Mouse (Mus musculus): ENCODE measurements around the gene Nell2. TPM values are rescaled to one million over a fixed set of nuclear protein-coding genes. Genes with fewer than 3 reads are reported as not detected.
"Not testable (repeated sequence)": the region's sequence is repeated elsewhere in the genome, so short reads cannot be mapped to it uniquely, and the experiment has no call there.

The Nell2 gene
- not detected for polyA plus RNA-seq (2017; shearing (Covaris generic))

DNA sequence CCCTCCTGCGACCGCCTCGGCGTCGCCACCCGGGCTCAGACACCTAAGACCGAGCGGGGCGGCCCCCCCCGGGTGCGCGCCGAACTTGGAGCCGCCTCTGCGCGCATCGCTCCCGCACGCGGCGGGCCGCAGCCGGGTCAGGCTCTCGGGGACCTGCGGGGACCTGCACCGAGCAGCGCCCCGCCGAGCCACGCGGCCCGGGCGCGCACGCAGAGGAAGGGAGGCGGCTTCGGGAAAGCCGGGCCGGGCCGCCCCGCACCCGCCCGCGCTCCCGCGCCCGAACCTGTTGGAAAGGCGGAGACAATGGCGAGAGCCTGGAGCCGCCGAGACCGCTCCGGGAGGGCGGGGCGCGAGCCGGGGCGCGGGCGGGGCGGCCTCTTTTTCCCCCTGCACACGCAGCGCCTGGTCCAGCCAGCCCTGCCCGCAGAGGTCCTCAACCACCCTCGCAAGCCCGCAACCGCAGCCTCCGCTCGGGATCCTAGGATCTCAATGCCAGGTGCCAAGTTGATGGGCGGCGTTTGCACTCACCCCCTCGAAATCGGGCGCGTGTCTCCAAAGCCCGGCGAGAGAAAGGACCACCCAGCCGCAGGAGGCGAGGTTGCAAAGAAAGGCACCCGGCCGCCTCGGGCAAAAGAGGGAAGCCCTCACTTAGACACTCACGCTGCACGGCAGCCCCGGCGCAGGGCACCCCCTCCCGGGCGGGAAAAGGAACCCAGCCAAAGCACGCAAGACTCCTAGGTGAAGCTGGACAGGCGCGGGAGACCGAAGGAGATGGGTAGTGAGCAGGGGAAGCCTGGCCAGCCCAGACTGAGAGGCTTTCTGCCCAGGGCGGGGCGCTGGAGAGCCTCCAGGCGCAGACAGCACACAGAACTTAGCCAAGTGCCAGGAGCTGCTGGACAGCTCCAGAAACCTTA, at the start of gene Nell2:
Gene Nell2, minus strand, starts transcription at position 612 of the 914 bp plus-strand sequence.
- no peak for ATAC-seq

DNA sequence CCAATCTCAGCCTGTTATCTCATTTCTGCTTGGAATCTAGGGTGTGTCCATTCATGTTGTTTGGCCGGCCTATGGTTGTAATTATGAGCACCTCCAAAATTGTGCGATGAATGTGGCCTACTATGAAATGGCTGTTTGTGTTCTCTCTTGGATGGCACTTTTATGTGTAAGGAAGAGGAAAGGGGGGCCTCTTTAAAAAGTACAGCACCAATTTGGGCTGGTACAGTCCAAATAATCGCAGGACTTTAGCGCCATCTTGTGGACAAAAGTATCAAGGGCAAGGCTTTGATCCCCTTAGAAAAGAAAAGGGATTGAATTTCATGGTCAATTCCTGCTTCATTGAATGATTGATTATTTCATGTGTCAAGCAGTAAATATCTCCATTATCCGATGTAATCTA, 46.3 kb upstream of the Nell2 start:
- ATAC-seq, result no peak

DNA sequence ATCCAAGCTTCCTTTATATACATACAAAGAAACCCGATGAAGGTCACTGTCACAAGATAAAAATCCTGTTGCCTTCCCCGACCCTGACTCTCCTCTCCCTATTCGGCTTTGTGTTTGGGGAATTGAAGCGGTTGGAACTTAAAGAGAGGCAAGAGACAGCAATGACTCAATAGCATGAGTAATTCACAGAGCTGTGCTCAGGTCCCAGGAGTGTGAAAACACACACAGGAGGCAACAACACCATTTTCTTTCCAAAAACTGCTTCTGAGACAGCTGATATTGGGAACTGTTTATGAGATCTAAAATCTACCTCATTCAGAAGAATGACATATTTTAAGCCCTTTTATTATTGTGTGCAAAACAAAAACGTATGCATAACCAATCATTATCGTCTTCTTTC, 41.2 kb upstream of the Nell2 start:
- no peak for ATAC-seq

DNA sequence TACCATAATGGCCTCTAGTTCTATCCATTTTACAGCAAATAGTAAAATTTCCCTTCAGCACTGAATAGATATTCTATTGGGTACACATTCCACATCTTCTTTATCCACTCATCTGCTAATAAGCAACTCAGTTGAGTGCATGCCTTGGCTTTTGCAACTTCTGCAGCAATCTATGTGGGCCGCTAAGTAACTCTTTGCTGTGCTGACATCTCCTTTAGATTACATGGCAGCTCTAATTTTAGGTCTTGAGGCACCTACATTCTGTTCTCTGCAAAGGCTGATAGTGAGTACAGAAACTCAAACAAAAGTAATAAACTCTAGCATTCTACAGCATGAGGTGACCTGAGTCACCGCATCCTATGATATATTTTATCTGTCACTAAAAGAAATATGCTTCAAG, 36.8 kb upstream of the Nell2 start:
- no peak for ATAC-seq

DNA sequence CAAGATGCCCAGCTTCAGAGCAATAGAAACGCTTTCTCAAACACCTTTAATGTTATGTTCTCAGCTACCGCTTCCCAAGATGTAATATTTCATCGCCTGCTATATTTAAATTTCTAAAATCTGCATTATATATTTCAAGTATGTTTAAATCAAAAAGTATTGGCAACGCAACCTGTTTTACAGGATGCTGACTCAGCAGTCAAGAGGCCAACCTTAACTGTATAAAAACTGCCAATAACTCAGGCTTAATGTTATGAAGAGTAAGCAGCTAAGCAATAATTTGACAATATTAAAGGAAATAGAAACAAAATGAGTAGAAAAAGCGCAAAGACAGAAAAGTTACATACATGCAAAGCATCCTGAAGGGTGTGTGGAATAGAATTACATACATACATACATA, 32.9 kb upstream of the Nell2 start:
- no peak for ATAC-seq

DNA sequence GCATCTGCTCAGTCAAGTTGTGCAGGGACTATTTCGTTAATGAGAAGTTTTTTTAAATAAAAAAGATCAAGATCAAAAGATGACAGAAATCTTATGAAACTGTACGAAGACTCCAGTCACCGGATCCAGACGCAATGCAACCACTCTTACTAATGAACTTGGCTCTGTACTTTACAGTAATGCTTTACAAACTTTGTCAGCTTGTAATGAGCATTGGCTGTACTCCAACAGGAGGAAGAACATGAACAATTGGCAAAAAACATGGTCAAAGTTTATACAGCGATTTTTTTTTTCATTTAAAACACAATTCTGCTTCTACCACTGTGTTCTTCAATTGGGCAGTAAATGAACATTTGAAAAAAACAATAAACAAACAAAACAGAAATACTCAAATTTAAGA, 21.7 kb upstream of the Nell2 start:
- ATAC-seq, result no peak

DNA sequence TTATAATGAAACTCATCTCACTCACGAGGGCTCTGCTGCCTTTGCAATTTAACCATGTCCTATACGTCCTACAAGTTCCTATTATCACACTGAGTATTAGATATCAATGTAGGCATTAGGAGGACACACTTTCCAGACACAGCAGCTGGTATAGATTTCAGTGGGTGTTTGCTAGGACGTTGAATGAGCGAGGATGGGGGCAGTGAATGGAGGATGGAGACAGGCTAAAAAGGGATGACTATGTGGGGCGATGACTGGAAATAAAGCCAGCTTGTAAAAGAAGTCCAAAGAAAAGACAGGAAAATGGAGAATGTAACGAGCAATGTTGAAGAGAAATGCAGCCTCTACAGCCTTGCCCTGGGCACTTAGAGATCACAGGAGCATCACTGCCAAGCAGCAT, 14.3 kb upstream of the Nell2 start:
- ATAC-seq, result no peak

DNA sequence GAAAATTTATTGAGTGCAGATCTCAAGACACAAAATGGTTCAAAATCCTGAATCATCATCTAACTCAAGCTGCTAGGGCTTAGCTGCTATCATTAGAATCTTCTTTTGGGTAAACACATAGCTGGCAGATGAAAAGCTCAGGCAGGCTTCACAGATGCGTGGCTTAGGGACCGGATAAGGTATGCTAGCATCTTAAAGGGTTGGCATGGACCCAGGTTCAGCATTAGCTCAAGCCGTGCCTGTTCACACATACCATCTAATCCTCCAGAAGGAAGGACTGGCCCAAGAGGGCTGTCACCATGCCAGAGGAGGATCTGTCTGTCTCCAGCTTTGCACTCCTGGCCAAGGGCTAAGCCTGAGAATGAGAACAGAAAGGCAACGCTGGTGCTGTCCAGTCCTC, 8.4 kb upstream of the Nell2 start:
- ATAC-seq, result no peak

DNA sequence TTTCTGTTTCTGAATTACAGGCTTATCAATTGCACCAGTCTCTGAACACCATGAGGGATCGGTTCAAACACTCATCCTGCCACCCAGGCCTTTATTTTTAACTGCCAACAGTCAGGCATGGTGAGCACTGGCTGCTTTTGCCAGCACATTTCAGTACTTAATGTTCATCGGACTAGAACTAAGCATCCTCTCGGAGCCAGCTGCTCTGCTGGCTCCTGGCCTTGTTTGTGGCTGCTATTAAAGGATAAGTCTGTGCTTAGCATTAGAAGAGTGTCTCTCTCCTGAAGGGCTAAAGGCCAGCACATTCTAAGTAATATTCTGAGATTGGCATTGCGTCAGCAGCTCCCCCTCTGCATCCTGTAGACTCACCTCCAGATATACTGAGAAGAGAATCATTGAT, 7.9 kb upstream of the Nell2 start:
- no peak for ATAC-seq

DNA sequence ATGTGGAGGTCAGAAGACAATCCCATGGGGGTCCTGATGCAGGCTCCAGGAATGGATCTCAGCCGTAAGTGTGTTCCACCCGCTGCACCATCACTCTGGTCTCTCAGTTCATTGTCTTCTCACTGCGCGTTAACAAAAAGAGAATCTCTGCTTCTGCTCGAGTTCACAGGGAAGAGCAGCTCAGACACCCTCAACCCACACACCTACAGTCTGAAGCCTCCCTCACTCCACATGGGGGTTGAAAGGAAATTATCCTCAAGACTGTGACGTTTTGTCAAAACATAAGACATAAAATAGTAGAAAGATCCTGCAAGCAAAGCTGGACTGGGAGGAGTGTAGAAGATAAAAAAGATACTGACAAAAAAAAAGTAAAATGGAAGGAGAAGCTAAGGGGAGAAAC, 6.3 kb upstream of the Nell2 start:
- ATAC-seq, result no peak

DNA sequence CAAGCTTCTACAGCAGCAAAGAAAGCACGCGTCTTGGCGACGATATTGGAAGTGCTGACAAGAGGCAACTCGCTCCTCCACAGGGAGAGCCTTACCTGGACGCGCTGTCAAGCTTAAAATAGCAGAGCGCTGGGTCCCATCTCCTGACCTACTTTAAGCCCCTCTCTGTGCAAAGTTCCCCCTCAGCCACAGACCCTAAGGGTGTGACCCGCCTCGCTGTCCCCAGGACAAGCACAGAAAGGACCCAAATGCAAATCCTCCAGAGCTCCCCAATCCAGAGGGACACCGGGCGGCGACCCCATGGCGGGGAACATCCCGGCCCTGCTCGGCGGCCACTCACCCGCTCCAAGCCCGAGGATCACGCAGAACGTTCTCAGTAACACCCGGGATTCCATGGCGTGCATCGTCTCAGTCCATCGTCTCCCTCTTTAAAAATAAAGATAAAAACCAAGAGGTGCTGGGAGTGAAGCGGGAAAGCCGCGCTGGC, 855 bp downstream of the Nell2 start:
- ATAC-seq, result no peak

DNA sequence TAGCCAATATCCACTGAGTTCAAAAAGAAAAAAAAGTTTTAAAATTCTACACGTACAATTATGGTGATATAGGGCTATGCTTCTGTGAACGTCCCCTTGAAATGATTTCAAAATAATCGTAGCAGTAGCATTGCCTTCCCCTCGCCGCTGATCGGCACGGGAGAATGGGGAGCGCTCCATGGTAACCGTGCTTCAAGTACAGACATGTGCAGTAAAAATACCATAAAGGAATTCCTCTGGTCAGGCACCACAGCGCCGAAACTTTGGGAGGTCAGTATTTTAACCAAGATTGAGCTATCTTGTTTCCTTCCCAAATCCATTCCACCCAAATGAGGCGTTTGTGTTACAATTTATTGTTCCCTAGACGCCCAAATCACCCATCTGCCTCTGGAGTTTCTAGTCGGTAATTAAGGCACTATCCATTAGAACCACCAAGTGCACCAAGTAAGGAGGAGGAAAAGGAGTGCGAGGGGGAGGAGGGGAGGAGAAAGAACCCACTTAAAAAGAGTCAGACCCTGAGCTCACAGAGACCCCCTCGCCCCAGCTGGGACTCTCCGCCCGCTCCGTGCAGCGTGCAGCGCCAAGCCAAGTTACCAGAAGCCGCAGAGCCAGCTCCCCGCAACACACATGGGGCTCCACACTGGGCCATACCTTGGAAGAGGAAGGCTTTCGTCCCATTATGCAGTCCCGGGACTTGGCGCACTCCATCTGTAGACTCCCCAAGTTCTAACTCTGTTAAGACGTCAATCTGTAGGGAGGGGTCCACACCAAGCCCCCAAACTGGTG, 1.5 kb downstream of the Nell2 start:
- ATAC-seq, result no peak

DNA sequence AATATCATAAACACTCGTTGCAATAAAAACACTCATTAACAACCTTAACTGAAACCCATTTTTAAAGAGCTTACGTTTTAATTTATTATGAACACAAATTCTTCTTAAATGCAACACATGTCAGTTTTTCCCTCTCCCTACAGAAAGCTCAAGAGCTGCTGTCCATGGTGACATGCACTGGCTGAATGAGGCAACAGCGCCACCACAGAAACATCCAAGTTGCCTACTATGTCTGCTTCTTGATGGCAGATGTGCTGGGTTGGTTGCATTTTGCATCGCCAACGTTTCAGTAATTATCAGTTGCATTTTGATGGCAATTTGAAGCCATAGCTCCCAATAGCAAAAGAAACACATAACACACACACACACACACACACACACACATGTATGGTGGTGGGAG, 2.4 kb downstream of the Nell2 start:
- no peak for ATAC-seq

DNA sequence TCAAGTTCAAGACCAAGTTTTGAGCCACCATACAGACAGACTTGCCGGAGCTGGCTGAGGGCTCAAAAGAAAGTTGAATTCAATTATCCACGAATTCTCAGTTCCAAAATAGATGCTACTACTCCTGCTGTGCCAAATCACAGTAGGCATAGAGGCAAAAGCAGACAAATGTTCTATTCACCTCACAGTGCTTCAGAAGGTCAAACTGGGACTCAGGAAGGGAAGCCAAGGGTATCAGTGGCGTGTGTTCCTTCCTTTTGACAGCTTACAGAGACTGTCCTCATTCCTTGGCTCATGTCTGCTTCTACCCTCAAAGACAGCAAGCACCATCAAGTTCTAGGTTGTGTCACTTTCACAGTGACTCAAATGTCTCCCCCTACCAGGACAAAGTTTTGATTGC, 10.2 kb downstream of the Nell2 start:
- ATAC-seq, result no peak

DNA sequence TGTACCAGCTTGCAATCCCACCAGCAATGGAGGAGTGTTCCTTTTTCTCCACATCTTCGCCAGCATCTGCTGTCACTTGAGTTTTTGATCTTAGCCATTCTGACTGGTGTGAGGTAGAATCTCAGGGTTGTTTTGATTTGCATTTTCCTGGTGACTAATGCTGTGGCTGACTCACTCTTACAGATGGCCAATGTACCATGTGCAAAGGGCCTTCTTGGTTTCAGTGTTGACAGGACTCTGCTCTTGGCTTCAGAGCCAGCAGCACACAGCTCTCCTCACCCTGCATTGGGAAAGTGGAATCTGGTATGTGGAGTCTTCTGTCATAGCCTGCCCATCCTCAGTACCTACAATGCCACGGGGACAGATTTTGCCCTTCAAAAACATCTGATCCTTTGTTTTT, 15.1 kb downstream of the Nell2 start:
- not testable (repeated sequence) for ATAC-seq

DNA sequence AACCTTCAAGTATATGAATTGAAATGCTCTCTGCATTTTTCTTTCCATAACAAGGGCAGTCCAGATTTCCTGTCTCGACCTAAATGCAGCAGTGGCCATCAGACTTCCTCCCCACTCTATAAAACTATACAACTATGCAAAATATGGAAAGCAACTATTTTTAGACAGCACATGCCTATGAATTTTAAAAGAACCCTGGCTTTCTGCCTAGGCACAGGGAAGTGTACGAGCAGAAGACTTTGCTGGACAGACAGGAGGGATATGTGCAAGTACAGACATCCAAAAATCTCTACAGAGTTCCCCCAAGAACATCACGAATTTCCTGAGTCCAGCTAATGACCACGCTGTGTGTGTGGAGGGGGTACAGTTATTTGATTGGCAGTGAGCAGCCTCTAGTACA, 32.7 kb downstream of the Nell2 start:
- no peak for ATAC-seq

DNA sequence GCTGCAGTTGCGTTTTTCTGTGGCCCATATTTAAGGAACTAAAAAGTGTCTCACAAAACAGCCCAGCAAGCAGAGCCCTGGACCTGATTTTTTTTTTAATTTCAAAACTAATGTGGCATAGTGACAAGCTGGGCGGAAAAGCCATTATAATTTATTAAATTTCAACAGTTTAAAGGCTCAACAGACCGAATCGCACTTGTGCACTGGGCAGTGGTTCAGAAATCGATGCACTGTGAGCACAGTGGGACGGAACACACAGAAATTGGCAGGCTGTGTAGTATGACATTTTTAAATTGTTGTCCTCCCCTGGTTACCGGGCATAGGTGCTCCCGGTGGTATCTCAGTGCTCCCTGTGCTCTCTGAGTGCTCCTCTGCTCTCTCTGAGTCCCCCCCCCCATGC, 33.2 kb downstream of the Nell2 start:
- no peak for ATAC-seq

DNA sequence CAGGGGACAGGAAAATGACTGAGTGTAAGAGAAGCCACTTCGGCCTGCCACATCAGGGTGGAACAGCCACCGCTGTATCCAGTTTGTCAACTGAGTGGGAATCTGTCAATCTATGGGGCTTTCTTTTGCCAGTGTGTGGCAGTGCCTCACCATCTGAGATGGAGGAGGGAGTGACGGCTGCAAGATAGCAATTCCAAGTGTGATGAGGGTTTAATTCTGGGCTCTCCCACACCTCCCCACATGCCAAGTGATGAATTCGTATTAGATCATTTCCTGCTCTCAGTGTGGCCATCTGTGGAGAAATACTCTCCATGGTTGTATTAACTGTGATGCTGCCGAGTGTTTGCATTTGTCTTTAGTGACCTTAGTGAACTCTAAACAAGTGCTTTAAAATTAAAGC, 36.2 kb downstream of the Nell2 start:
- ATAC-seq, result no peak

DNA sequence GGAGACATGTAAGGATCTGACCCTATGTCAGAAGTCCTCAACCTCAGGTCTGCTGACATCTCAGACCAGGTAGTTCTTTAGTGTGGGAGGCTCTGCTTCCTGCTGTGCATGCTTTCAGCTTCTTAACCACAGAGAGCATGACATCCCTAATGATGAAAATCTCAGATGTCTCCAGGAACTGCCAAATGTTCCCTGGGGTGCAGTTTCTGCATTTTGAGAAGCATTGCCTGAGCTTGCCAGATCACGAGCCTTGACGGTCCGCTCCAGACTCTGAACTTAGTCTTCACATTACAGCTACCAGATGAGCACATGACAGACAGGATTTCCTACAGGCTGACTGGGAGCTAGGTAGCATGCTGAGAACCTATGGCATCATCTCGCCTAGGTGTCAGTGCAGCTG, 39.2 kb downstream of the Nell2 start:
- ATAC-seq, result no peak

DNA sequence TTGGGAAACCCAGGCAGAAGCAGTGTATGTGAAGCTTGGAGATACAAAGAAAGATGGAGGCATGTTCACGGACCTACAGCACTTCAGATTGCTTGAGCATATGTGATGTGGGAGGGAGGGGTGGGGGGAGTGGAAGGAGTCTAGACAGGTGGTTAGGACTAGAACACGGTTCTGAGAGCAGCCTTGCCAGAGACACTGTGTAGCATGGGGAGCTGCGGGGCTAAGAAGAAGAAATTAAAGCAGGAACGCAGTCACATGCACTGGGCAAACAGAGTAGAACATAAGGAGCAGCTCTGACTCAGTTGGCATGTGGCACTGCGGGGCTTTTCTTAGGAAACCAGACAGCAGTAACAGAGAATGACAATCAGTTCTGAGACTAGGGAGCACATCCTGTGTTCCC, 40.4 kb downstream of the Nell2 start:
- no peak for ATAC-seq

DNA sequence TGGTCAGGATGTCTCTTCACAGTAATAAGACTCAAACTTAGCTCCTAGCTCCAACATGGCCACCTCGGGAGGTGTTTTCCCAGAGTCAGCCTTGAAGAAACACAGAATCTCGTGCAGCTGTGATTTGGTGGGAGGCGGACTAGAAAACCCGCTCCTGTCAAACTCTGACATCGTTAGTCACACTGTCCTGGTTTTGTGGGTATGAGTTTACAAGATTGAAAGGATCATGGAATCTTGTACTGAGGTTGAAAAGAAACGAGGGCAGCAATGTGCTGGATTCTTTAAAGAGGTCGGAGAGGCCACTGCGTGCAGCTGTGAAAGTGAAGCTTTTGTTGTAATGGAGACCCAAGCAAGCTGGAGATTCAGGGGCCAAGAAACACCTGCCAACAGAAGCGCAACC, 46.4 kb downstream of the Nell2 start:
- no peak for ATAC-seq

DNA sequence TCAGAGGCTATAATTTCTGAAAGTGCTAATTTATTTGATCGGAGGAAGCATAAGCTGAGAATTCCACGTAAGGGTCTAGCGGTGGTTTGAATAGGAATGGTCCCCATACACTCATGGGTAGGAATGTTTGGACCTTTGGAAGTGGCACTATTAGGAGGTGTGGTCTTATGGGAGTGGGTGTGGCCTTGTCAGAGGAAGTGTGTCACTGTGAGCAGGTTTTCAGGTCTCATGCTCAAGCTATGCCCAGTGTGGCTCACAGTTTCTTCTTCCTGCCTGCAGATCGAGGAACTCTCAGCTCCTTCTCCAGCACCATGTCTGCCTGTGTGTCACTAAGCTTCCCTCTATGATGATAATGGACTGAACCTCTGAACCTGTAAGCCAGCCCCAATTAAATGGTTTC, 46.8 kb downstream of the Nell2 start:
- ATAC-seq, result no peak

DNA sequence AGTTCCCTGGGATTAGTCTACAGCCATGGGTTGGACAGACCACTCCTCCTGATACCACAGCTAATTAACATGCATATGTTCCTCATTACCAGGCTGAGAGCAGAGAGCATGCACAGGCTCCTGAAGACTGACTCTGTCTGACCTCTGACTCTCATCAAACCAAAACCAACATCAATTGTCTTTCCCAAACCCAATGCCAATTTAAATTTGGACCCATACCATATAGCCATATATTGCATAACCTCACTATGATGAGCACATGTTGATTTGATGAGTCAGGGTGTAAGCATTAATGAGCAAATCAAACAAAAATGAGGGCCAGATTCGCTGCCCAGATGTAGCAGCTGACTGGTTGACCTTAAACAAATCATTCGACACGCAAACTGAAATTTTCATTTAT, 51.9 kb downstream of the Nell2 start:
- ATAC-seq, result no peak

DNA sequence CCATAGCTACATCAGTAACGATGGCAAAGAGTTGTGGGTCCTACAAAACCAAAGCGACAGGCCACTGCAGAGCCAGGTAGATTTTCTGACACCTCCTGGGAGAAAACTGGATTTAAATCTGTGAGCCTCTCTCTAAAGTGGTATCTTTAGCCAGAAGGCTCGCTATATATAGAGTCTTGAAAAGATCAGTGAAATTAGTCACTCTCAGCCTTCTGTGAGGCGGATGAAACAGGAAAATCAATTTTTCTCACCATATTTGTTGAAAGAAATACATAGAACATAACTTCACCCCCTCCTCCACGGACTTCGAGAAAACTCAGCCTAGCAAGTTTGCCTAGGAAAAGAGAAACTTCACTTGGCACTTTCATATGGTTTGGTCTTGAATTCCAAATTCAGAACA, 54.4 kb downstream of the Nell2 start:
- no peak for ATAC-seq
